Mouse (Mus musculus): ENCODE measurements at regions not wholly inside any gene's neighbourhood (a gene's known extent, or its start where the extent isn't known, plus 50 kb on each side); places are given as distances from the start of the nearest gene placed in this dataset.

DNA sequence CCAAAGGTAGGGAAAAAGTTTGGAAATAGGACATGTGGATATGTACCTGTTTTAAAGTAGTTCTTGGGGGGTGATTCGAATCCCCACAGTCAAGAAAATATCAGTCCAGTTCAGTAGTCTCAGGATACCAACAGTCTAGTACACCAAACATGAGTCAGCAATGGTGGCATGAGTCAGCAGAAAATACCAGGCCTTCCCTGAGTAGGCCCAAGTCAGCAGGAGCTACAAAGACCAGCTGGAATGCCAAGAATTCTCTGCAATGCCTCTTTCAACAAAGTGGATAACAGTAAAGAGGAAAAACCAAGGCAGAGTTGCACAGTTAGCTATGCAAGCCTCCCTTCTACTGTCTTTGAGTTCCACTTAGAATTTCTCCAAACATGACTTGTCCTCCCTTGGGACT is 137.1 kb downstream of the Ankrd16 start:
- 0 out of 4 replicates have a peak, but pooled peaks cover 0 to 2% of the 10 kb centered on the region in 2 experiments for H3K27me3 ChIP-seq (ENCODE audit: control insufficient read depth in 1 of 2, insufficient read depth in 2 of 2, low read length in 2 of 2)
- H3K27ac ChIP-seq (ENCODE audit: control insufficient read depth, low read depth, low read length) = no peak overlapping the region
- H3K9me3 ChIP-seq (replicated peaks; ENCODE audit: insufficient read depth, low read length) = no peaks in the 10 kb centered on the region
- no peak overlapping the region for H3K4me3 ChIP-seq (ENCODE audit: control insufficient read depth in 1 of 2, insufficient read depth in 1 of 2, low read depth in 2 of 2, low read length in 2 of 2)
- TF ChIP-seq MAFK (IDR thresholded peaks at IDR 0.05; ENCODE audit: borderline replicate concordance, low read depth, low read length) (0 out of 2 replicates have a peak, but pooled peaks have one; percentile 31), ELF1 (IDR thresholded peaks at IDR 0.05; ENCODE audit: low read depth, low read length) (no peak), MEF2A (IDR thresholded peaks at IDR 0.05; ENCODE audit: extremely low read depth, insufficient replicate concordance, low read depth, low read length, poor library complexity, severe bottlenecking) (no peak)
- no peaks in the 10 kb centered on the region for H3K79me2 ChIP-seq (ENCODE audit: control insufficient read depth, insufficient read depth, low read length, poor library complexity)
- H3K36me3 ChIP-seq (ENCODE audit: control insufficient read depth in 1 of 2, insufficient read depth in 2 of 2, low read length in 2 of 2) = no peaks in the 10 kb centered on the region
- H3K4me1 ChIP-seq (ENCODE audit: control insufficient read depth in 1 of 2, insufficient read depth in 2 of 2, low read length in 2 of 2) = no peaks in the 10 kb centered on the region
- H3K9ac ChIP-seq (ENCODE audit: control insufficient read depth, low read depth, low read length, poor library complexity, severe bottlenecking) = no peak overlapping the region
- peak; percentile 50 for DNase-seq (ENCODE audit: low read depth, low spot score)

DNA sequence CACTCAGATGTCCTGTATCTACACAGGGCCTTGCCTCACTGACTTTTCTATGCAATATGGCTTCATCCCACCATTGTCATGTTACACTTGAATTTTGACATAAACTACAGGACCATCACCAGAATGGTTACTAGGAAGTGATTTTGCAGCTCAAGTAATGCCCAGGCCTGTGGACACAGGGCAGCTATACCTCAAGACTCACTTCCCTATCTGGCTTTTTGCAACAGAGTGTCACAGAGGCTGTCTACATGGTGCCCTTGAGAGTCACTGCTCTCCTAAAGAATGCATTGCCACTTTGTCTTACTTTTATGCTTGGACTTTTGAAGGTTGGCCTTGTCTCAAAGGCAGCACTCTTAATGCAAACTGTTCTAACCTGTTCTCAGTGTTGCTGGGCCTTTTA is 139.7 kb downstream of the Ankrd16 start:
- no peaks in the 10 kb centered on the region for H3K9me3 ChIP-seq (replicated peaks; ENCODE audit: insufficient read depth, low read length)
- no peak overlapping the region for H3K27ac ChIP-seq (ENCODE audit: control insufficient read depth, low read depth, low read length)
- no peak overlapping the region for H3K9ac ChIP-seq (ENCODE audit: control insufficient read depth, low read depth, low read length, poor library complexity, severe bottlenecking)
- no peak for DNase-seq (ENCODE audit: low read depth, low spot score)
- H3K36me3 ChIP-seq (ENCODE audit: control insufficient read depth in 1 of 2, insufficient read depth in 2 of 2, low read length in 2 of 2) = no peaks in the 10 kb centered on the region
- H3K27me3 ChIP-seq (ENCODE audit: control insufficient read depth in 1 of 2, insufficient read depth in 2 of 2, low read length in 2 of 2) = no peaks in the 10 kb centered on the region
- H3K4me3 ChIP-seq (ENCODE audit: control insufficient read depth in 1 of 2, insufficient read depth in 1 of 2, low read depth in 2 of 2, low read length in 2 of 2) = no peak overlapping the region
- TF ChIP-seq EP300 (IDR thresholded peaks at IDR 0.05; ENCODE audit: low read depth in 1 of 2, low read length in 2 of 2) = no peak
- TF ChIP-seq GABPA (IDR thresholded peaks at IDR 0.05; ENCODE audit: low read depth, low read length) = no peak
- no peak for TF ChIP-seq E2F4 (IDR thresholded peaks at IDR 0.05; ENCODE audit: borderline replicate concordance, low read depth, low read length)
- no peak for TF ChIP-seq POLR2AphosphoS5 (IDR thresholded peaks at IDR 0.05; ENCODE audit: borderline replicate concordance, low read depth, low read length)
- TF ChIP-seq TBP (IDR thresholded peaks at IDR 0.05; ENCODE audit: low read depth, low read length) = no peak
- TF ChIP-seq POLR2AphosphoS2 (IDR thresholded peaks at IDR 0.05; ENCODE audit: low read length) = no peak
- no peak for TF ChIP-seq POLR2A (IDR thresholded peaks at IDR 0.05; ENCODE audit: control insufficient read depth in 1 of 2, insufficient read depth in 1 of 2, low read depth in 1 of 2, low read length in 2 of 2, poor library complexity in 1 of 2)
- TF ChIP-seq RAD21 (IDR thresholded peaks at IDR 0.05; ENCODE audit: low read depth, low read length) = no peak
- TF ChIP-seq HCFC1 (IDR thresholded peaks at IDR 0.05; ENCODE audit: low read depth, low read length) = no peak
- no peak for TF ChIP-seq NRF1 (IDR thresholded peaks at IDR 0.05; ENCODE audit: insufficient read depth, low read depth, low read length, poor library complexity, severe bottlenecking)
- H3K4me1 ChIP-seq (ENCODE audit: control insufficient read depth in 1 of 2, insufficient read depth in 2 of 2, low read length in 2 of 2) = no peaks in the 10 kb centered on the region
- no peaks in the 10 kb centered on the region for H3K79me2 ChIP-seq (ENCODE audit: control insufficient read depth, insufficient read depth, low read length, poor library complexity)

DNA sequence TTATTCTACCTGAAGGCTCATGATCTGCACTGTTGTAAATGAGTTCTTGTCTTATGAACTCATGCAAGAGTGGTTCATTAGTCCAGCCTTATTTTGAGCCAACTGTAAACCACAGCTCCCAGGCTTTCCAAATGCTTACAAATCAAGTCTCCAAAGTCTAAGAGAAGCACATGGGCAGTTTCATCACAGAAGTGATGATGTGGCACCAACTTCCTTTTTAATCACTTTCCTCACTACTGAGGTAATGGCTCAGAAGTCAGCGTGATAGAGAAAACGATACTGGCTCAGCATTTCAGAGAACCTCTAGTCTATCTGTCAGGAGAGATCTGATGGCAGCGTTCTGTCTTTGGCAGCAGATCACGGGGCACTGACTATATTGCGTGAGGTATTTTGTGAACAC is 140.4 kb downstream of the Ankrd16 start:
- H3K9me3 ChIP-seq (replicated peaks; ENCODE audit: insufficient read depth, low read length) = no peaks in the 10 kb centered on the region
- H3K79me2 ChIP-seq (ENCODE audit: control insufficient read depth, insufficient read depth, low read length, poor library complexity) = no peaks in the 10 kb centered on the region
- DNase-seq (ENCODE audit: low read depth, low spot score) = no peak

More for the DNA sequence above, 140.4 kb downstream of the Ankrd16 start:
- H3K36me3 ChIP-seq (ENCODE audit: control insufficient read depth in 1 of 2, insufficient read depth in 2 of 2, low read length in 2 of 2) = no peaks in the 10 kb centered on the region
- no peak overlapping the region for H3K9ac ChIP-seq (ENCODE audit: control insufficient read depth, low read depth, low read length, poor library complexity, severe bottlenecking)
- no peak for TF ChIP-seq KAT2A (conservative IDR thresholded peaks at IDR 0.05; ENCODE audit: low read depth, low read length)
- no peak for TF ChIP-seq JUND (IDR thresholded peaks at IDR 0.05; ENCODE audit: low read depth, low read length)
- no peak for TF ChIP-seq POLR2AphosphoS2 (IDR thresholded peaks at IDR 0.05; ENCODE audit: low read length)
- TF ChIP-seq TCF12 (IDR thresholded peaks at IDR 0.05; ENCODE audit: low read depth, low read length) = no peak
- TF ChIP-seq MYB (IDR thresholded peaks at IDR 0.05; ENCODE audit: low read depth, low read length) = no peak
- no peak for TF ChIP-seq SIN3A (IDR thresholded peaks at IDR 0.05; ENCODE audit: low read length)
- no peak for TF ChIP-seq MXI1 (IDR thresholded peaks at IDR 0.05; ENCODE audit: low read depth, low read length)
- TF ChIP-seq HCFC1 (IDR thresholded peaks at IDR 0.05; ENCODE audit: low read depth, low read length) = no peak
- TF ChIP-seq ELF1 (IDR thresholded peaks at IDR 0.05; ENCODE audit: low read depth, low read length) = no peak
- TF ChIP-seq POLR2A (IDR thresholded peaks at IDR 0.05; ENCODE audit: control insufficient read depth in 1 of 2, insufficient read depth in 1 of 2, low read depth in 1 of 2, low read length in 2 of 2, poor library complexity in 1 of 2) = no peak
- H3K27me3 ChIP-seq (ENCODE audit: control insufficient read depth in 1 of 2, insufficient read depth in 2 of 2, low read length in 2 of 2) = no peaks in the 10 kb centered on the region
- H3K4me3 ChIP-seq (ENCODE audit: control insufficient read depth in 1 of 2, insufficient read depth in 1 of 2, low read depth in 2 of 2, low read length in 2 of 2) = no peak overlapping the region
- H3K4me1 ChIP-seq (ENCODE audit: control insufficient read depth in 1 of 2, insufficient read depth in 2 of 2, low read length in 2 of 2) = no peaks in the 10 kb centered on the region
- no peak overlapping the region for H3K27ac ChIP-seq (ENCODE audit: control insufficient read depth, low read depth, low read length)
